Mouse (Mus musculus) brain, embryonic 18.5 days (tissue): ENCODE measurements around the gene Sugt1.

Source experiments
- DNase-seq: peaks from one replicate; pipeline ENCODE4 v3.0.0-alpha.2; 2012; ENCODE audit warnings: low read depth, low spot score

The Sugt1 gene

GRCm38 (mm10) chr14:79677108-79677753, 89.7 kb downstream of the Sugt1 start:
- no peak for DNase-seq

- no peak for DNase-seq
These were observed 90.6 kb downstream of the Sugt1 start for GRCm38 (mm10) chr14:79677891-79678687.

- DNase-seq, result no peak
These were observed 93.2 kb downstream of the Sugt1 start for GRCm38 (mm10) chr14:79680652-79681051.
